Mouse (Mus musculus) hindbrain, embryonic 11.5 days (tissue): ENCODE results near the gene Mmachc. TPM values are rescaled to one million over a fixed set of nuclear protein-coding genes. Genes with fewer than 3 reads are reported as not detected.

ENCODE experiments used
- ATAC-seq: fragments of 200-750 bp; cut with Nextera tagmentation; 2 replicates; pipeline ENCODE4 v1.8.0; 2017; ENCODE audit warnings: mild to moderate bottlenecking, moderate TSS enrichment, moderate library complexity; ENCODE audit not compliant: low FRiP score
- DNase-seq: peaks from one replicate; pipeline ENCODE4 v3.0.0-alpha.2; 2015; ENCODE audit warnings: low spot score
- H3K27ac ChIP-seq: fragments of 300-500 bp; sonication (generic); 2 replicates; pipeline ENCODE4 v1.5.1; 2014; ENCODE audit warnings: mild to moderate bottlenecking, low read depth, low read length
- H3K27me3 ChIP-seq: fragments of 300-500 bp; sonication (generic); 2 replicates; pipeline ENCODE4 v1.6.1; 2014; ENCODE audit warnings: mild to moderate bottlenecking, low read length, moderate library complexity, mixed read lengths; ENCODE audit not compliant: control insufficient read depth, insufficient read depth
- H3K36me3 ChIP-seq: fragments of 300-500 bp; sonication (generic); 2 replicates; pipeline ENCODE4 v1.6.1; 2014; ENCODE audit warnings: mild to moderate bottlenecking, low read length, moderate library complexity, mixed read lengths; ENCODE audit not compliant: control insufficient read depth, insufficient read depth
- H3K4me1 ChIP-seq: fragments of 300-500 bp; sonication (generic); replicated peaks from 2 replicates; pipeline ENCODE4 v1.6.1; 2014; ENCODE audit warnings: low read length, mixed read lengths; ENCODE audit not compliant: control insufficient read depth, insufficient read depth
- H3K4me2 ChIP-seq: fragments of 300-500 bp; sonication (generic); replicated peaks from 2 replicates; pipeline ENCODE4 v1.6.1; 2014; ENCODE audit warnings: mild to moderate bottlenecking, low read depth, low read length
- H3K4me3 ChIP-seq: fragments of 300-500 bp; sonication (generic); 2 replicates; pipeline ENCODE4 v1.5.1; 2014; ENCODE audit warnings: low read depth, low read length
- H3K9ac ChIP-seq: fragments of 300-500 bp; sonication (generic); 2 replicates; pipeline ENCODE4 v1.6.1; 2014; ENCODE audit warnings: low read depth, low read length
- H3K9me3 ChIP-seq: fragments of 300-500 bp; sonication (generic); 2 replicates; pipeline ENCODE4 v1.6.1; 2016; ENCODE audit warnings: low read length; ENCODE audit not compliant: control insufficient read depth
- WGBS: fragments of 180-500 bp; shearing (Covaris S2); extraction: QIAGEN DNeasy Blood & Tissue Kit; methylation state at CpG from one replicate; pipeline ENCODE4 v1.1.7; 2014; 5-methylcytosine and 5-hydroxymethylcytosine counted together
- polyA plus RNA-seq: library from polyadenylated mRNA; unstranded; fragments of >200 nt; fragmentation: Nextera tagmentation; extraction: Ambion mirVana; gene quantifications from 2 replicates; pipeline ENCODE4 v1.2.1, GENCODE M21; 2014

Mmachc gene
- polyA plus RNA-seq, 1 experiment from 2014 or later, result 30.9 TPM

DNA sequence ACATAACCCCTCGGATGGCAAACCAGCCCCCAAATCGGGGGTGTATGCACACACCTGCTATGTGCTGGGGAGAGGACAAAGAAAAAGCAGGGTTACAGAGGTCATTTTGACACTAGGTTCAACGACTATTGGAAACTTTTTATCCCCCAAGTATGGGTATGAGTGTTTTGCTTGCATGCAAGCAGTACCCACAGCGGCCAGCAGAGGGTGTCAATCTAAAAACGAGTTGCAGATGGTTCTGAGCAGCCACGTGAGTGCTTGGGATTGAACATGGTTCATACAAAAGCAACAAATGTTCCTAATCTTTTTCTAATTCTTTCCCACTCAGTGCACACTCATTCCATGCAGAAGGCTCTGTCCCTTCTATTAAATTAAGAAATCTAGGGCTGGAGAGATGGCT lies 4.4 kb downstream of the Mmachc start:
- Histone ChIP-seq H3K4me2 (no peak overlapping the region), H3K27me3 (no peaks in the 10 kb centered on the region), H3K27ac (no peak overlapping the region), H3K4me1 (no peaks in the 10 kb centered on the region; the same call in 1 of the 2 replicates), H3K9ac (no peak overlapping the region), H3K36me3 (no peaks in the 10 kb centered on the region), H3K9me3 (no peaks in the 10 kb centered on the region), H3K4me3 (no peak overlapping the region)
- no peak for ATAC-seq
- DNase-seq, result peak; percentile 82
- 38% methylated on average over 6 of the region's 6 CpGs for WGBS

DNA sequence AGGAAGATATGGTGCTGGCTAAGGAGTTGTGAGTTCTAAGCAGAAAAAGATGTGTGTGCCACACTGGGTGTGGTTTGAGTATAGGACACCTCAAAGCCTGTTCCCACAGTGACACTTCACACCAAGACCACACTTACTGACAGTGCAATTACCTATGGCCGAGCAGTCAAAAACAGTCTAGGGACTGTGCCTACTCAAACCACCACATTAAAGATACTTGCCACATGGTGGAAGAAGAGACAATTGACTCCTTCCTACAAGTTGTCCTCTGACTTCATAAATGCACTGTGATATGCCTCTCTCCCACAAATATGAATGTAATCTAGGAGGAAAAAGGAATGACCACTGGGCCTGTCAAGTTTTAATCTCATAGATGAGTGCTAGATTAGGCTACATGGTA lies 7.2 kb downstream of the Mmachc start:
- Histone ChIP-seq H3K4me1 (no peaks in the 10 kb centered on the region), H3K27ac (no peak overlapping the region), H3K4me2 (no peak overlapping the region), H3K9ac (no peak overlapping the region), H3K36me3 (no peaks in the 10 kb centered on the region), H3K27me3 (no peaks in the 10 kb centered on the region), H3K4me3 (no peak overlapping the region), H3K9me3 (no peaks in the 10 kb centered on the region)
- DNase-seq, result no peak
- WGBS, result 95% methylated on average over 1 of the region's 1 CpGs
- no peak for ATAC-seq

GRCm38 (mm10) chr4:116698693-116699342 lies 9.4 kb downstream of the Mmachc start:
- H3K9me3 ChIP-seq, result no peaks in the 10 kb centered on the region
- DNase-seq (no peak), ATAC-seq (no peak)
- no peaks in the 10 kb centered on the region for H3K4me1 ChIP-seq
- H3K36me3 ChIP-seq, result 0 out of 2 replicates have a peak, but pooled peaks cover 2% of the 10 kb centered on the region
- WGBS, result 90% methylated on average over 2 of the region's 2 CpGs
- H3K9ac ChIP-seq, result no peak overlapping the region
- H3K4me2 ChIP-seq, result no peak overlapping the region
- no peaks in the 10 kb centered on the region for H3K27me3 ChIP-seq
- H3K4me3 ChIP-seq, result no peak overlapping the region
- no peak overlapping the region for H3K27ac ChIP-seq

- H3K4me3 ChIP-seq, result no peak overlapping the region
- 86% methylated on average over 2 of the region's 2 CpGs for WGBS
- no peak for DNase-seq
- ATAC-seq, result no peak
- H3K36me3 ChIP-seq, result peaks cover 7% of the 10 kb centered on the region; the same call in 1 of the 2 replicates
- no peak overlapping the region for H3K27ac ChIP-seq
- no peak overlapping the region for H3K4me2 ChIP-seq
- no peak overlapping the region for H3K9ac ChIP-seq
- H3K4me1 ChIP-seq, result no peaks in the 10 kb centered on the region
- H3K9me3 ChIP-seq, result no peaks in the 10 kb centered on the region
- H3K27me3 ChIP-seq, result no peaks in the 10 kb centered on the region
Measured at GRCm38 (mm10) chr4:116693785-116694184, 14.4 kb downstream of the Mmachc start.

GRCm38 (mm10) chr4:116692146-116692545 lies 16.1 kb downstream of the Mmachc start:
- no peak for ATAC-seq
- WGBS, result 96% methylated on average over 2 of the region's 2 CpGs
- Histone ChIP-seq H3K9me3 (no peaks in the 10 kb centered on the region), H3K27ac (no peak overlapping the region), H3K4me3 (no peak overlapping the region), H3K4me1 (no peaks in the 10 kb centered on the region), H3K9ac (no peak overlapping the region), H3K27me3 (no peaks in the 10 kb centered on the region), H3K4me2 (no peak overlapping the region), H3K36me3 (peaks cover 10% of the 10 kb centered on the region; the same call in 1 of the 2 replicates)
- no peak for DNase-seq

DNA sequence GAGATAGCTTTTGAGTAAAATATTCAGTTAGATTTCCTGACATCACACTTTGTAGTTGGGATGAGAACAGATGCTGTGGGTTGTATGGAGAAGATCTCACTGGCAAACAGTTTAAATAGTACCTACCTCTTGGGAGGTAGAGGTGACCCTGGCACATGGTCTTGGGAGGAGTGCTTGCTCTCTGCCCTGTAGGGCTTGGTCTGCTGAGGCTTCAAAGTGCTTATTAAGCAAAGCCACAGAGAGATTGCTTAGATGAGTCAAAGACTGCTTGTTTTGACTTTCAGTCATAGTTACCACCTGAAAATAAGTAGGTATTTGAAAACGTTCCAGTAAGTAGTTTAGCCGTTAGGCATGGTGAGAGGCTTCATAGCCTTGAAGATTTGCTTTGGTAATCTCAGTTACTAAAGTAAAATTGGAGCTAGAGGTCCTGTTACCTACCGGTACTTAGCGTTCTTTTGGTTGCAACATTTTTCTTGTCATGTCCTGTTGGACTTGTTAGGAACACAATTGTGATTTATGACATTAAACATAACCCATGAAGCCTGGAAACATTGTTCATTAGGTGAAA lies 18.8 kb downstream of the Mmachc start:
- Histone ChIP-seq H3K36me3 (peaks cover 8% of the 10 kb centered on the region; the same call in 1 of the 2 replicates), H3K9ac (no peak overlapping the region), H3K9me3 (no peaks in the 10 kb centered on the region), H3K27ac (no peak overlapping the region), H3K4me3 (no peak overlapping the region), H3K27me3 (no peaks in the 10 kb centered on the region), H3K4me1 (no peaks in the 10 kb centered on the region; the same call in 1 of the 2 replicates), H3K4me2 (no peak overlapping the region)
- no peak for DNase-seq
- WGBS, result 96% methylated on average over 4 of the region's 4 CpGs
- no peak for ATAC-seq

GRCm38 (mm10) chr4:116687041-116687440 lies 21.2 kb downstream of the Mmachc start:
- Histone ChIP-seq H3K36me3 (peaks cover 5% of the 10 kb centered on the region; the same call in 1 of the 2 replicates), H3K4me2 (peak overlapping the region; percentile 35), H3K9me3 (no peaks in the 10 kb centered on the region), H3K9ac (peak overlapping the region; percentile 67; the same call in 1 of the 2 replicates), H3K4me3 (peak overlapping the region; percentile 56), H3K4me1 (no peaks in the 10 kb centered on the region; the same call in 1 of the 2 replicates), H3K27me3 (no peaks in the 10 kb centered on the region), H3K27ac (no peak overlapping the region)
- 41% methylated on average over 1 of the region's 1 CpGs for WGBS
- no peak for ATAC-seq
- DNase-seq, result no peak

- H3K9ac ChIP-seq, result peak within 1 kb of the TSS; percentile 67
- peaks cover 5% of the 10 kb centered on the region; the same call in 1 of the 2 replicates for H3K36me3 ChIP-seq
- H3K4me3 ChIP-seq, result peak within 1 kb of the TSS; percentile 56
- WGBS, result 0% methylated on average over 54 of the region's 56 CpGs
- peak; percentile 94 for DNase-seq
- H3K27me3 ChIP-seq, result no peaks in the 10 kb centered on the region
- no peaks in the 10 kb centered on the region; the same call in 1 of the 2 replicates for H3K4me1 ChIP-seq
- ATAC-seq, result peak; percentile 97
- H3K4me2 ChIP-seq, result peak within 1 kb of the TSS; percentile 35
- peak within 1 kb of the TSS; percentile 71 for H3K27ac ChIP-seq
- H3K9me3 ChIP-seq, result no peaks in the 10 kb centered on the region
Measured at GRCm38 (mm10) chr4:116685402-116686061, 22.7 kb downstream of the Mmachc start, which contains the start of gene Prdx1. Prdx1 (plus strand) TSS chr4:116685544.
